Mouse (Mus musculus): ENCODE measurements around the gene Lypd5. TPM values are rescaled to one million over a fixed set of nuclear protein-coding genes. Genes with fewer than 3 reads are reported as not detected.
A peak's percentile ranks its signal among the peaks of the same experiment; 100 is the strongest.

The Lypd5 gene
- total RNA-seq, 2 experiments from 2014 or later, result not detected

DNA sequence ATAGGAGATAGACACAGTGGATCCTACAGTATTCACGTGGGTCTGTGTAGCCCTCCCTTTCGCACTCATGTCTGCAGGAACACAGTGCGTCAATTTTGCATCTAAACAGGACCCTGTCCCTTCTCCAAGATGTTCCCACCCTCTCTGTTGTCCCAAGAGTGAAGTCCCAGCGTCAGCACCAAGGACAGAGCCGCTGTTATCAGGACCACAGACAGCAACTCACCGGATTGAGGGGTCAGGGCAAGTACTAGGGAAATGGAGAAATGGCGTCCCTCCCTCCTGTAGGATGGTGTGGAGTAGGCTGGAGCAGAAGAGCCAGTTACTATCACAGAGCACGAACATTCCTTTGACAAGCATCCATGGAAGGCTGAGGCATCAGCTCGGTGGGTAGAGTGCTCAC, 10.3 kb downstream of the Lypd5 start:
- DNase-seq (ENCODE audit: low spot score), result no peak

GRCm38 (mm10) chr7:24361001-24361400, 12.0 kb downstream of the Lypd5 start:
- DNase-seq (ENCODE audit: low spot score), result no peak

GRCm38 (mm10) chr7:24363228-24363627, 14.2 kb downstream of the Lypd5 start:
- no peak for DNase-seq (ENCODE audit: low spot score)

DNA sequence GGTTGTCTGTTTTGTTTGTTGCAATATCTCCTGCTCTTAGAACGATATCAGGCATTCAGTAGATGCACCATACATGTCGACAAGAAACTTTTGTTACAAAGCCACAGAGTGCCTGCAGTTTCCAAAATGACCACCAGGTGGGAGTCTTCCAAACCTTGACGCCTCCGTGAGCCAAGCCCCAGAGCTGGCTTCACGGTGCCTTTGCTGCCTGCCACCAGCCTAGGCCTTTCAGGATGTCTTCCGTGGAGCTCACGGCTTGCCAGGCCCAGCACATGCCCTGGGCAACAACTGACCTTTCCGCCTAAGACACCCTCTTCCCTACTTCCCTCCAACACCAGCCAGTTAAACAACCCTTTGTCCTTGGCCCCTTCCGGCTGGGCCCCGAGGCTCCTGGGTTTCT, 15.8 kb downstream of the Lypd5 start:
- peak; percentile 79 for DNase-seq (ENCODE audit: low spot score)

- no peak for DNase-seq (ENCODE audit: low spot score)
These were observed 16.4 kb downstream of the Lypd5 start for GRCm38 (mm10) chr7:24365258-24366014.

DNA sequence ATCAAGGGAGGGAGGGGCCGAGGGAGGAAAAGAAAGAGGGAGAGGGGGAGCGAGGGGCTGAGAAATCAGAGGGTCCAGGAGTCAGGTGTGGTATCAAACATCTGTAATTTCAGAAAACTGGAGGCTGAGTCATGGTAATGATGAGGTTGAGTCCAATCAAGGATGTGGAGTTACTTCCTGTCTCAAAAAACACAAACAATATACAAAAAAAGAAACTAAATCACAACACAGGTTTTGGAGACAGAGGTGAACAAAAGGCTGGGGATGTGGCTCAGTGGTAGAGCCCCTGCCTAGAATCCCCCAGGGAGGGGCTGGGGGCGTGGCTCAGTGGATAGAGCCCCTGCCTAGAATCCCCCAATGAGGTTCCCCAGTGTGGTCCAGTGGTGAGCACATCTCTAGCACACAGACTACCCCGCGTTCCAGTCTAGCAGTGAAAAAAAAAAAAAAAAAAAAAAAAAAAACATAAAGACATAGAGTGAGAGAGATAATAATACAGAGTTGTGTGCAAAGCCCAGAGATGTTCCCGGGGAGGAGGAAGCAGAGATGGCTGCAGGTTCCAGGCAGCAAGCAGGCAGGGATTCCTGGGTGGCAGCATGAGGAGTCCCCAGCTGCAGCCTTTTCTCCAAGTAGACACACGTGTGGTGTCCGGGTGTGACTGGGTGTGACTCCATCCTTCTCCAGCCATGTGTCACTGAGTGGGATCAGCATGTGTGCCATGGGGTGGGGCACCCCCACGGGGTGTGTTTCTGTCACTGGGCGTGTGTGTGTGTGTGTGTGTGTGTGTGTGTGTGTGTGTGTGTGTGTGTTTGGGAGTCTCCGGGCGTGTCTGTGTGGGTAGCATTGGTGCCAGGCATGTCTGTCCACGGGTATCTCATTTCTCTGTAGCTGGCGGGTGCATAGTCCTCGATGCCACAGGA, 18.0 kb downstream of the Lypd5 start:
- no peak for DNase-seq (ENCODE audit: low spot score)

- DNase-seq (ENCODE audit: low spot score), result no peak
These were observed 19.2 kb downstream of the Lypd5 start for GRCm38 (mm10) chr7:24368226-24368625.

GRCm38 (mm10) chr7:24368946-24369345, 19.9 kb downstream of the Lypd5 start:
- no peak for DNase-seq (ENCODE audit: low spot score)

DNA sequence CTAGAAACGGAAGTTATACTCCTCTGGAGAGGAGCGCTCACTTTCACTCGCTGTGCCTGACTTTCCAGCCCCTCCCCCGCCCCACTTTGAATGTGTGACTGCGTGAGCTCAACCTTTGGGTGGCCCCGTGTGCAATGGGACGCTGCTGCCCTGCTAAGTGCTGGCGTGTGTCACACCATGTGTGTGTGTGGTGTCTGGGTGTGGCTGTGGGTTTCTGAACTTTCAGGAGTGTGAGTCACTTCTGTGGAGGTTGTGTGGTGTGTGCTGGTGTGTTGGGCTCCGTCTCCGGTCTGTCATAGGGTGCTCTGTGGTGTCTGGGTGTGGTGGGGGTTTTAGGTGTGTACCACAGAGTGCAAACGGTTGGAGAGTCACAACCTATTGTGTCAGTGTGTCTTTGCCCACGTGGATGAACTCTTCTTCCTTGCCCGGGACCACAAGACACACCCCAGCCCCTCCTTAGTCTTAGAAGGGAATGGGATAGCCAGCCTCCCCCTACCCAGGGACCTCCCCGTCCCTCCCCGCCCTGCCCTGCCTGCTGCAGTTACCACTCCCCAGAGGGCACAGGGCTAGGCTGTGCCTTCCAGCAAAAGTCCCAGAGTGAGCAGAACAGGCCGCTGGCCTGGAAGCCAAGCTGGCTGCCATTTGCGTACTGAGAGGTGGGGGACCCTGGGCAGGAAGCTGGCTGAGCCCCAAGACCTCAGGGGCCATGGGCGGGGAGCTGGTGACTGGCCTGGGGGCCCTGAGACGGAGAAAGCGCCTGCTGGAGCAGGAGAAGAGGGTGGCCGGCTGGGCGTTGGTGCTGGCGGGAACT, 20.9 kb downstream of the Lypd5 start, which contains the start of gene Kcnn4:
Gene Kcnn4 (plus strand): TSS at position 533 of the 811 bp plus-strand sequence.
- DNase-seq (ENCODE audit: low spot score), result no peak

DNA sequence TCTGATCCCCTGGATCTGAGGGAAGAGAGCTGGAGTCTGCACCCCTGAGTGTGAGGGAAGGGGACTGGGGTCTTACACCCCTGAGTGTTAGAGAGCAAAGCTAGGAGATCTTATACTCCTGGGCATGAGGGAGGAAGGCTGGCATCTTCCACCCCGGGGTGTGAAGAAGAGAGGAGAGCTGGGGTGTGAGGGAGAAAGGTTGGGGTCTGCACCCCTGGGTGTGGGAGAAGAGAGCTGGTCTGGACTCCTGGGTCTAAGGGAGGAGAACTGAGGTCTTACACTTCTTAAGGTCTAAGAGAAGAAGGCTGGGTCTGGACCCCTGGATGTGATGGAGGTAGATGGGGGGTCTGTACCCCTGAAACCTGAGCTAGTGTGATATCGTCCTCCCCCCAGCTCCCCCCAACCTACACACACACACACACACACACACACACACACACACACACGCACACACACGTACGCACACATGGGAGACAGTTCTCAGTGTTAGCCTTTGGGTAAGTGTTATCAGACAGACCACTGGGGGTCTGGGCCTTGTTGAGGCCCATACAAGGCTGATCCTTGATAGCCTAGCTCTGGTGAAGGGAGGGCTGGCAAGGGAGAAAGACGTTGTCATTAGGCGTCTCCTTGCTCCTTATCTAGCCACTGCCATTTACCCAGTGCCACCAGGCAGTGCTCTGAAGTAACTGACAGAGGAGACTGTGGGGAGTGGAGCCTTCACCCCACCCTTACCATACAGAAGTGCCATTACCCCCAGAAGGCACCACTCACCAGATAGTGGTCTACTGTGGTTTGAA, 22.2 kb downstream of the Lypd5 start:
- no peak for DNase-seq (ENCODE audit: low spot score)

DNA sequence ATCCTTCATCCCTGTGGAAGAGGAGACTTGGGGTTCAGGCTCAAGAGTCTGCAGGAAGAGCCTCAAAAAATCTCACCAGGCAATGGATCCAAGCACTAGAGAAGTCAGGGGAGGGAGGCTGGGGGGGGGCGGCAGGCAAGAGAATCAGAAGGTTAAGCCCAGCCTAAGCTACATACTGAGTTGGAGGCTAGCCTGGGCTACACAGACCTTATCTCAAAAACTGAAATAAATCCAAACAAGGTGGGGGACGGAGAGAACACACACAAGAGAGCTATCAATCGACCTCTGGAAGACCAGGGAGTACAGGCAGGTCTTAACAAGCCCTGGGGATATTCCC, 22.8 kb downstream of the Lypd5 start:
- DNase-seq (ENCODE audit: low spot score), result no peak

GRCm38 (mm10) chr7:24372300-24372699, 23.3 kb downstream of the Lypd5 start:
- no peak for DNase-seq (ENCODE audit: low spot score)

- DNase-seq (ENCODE audit: low spot score), result no peak
These were observed 23.8 kb downstream of the Lypd5 start for GRCm38 (mm10) chr7:24372786-24373185.

- DNase-seq (ENCODE audit: low spot score), result no peak
These were observed 24.8 kb downstream of the Lypd5 start for GRCm38 (mm10) chr7:24373538-24374379.

- DNase-seq (ENCODE audit: low spot score), result no peak
These were observed 27.5 kb downstream of the Lypd5 start for GRCm38 (mm10) chr7:24376456-24376855.

- DNase-seq (ENCODE audit: low spot score), result peak; percentile 26
These were observed 28.3 kb downstream of the Lypd5 start for GRCm38 (mm10) chr7:24377091-24377865.

- no peak for DNase-seq (ENCODE audit: low spot score)
These were observed 29.2 kb downstream of the Lypd5 start for GRCm38 (mm10) chr7:24378049-24378701.

DNA sequence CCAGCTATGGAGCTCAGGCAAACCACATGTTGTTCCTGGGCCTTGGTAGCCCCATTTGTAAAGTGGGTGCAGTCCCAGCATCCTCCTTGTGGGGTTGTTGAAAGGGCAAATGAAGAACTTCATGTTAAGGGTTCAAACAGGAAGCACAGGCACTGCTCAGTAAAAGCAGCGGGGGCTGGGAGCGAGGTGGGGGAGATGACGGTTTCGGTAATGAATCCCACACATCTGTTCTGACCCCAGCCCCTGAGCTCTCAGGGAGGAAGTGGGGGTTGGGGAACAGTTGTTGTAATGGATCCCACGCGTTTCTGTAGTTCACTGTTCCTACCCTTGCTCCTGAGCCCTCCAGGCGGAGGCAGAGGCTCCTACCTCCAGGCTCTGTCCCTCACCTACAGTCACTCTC, 30.9 kb downstream of the Lypd5 start:
- DNase-seq (ENCODE audit: low spot score), result no peak

DNA sequence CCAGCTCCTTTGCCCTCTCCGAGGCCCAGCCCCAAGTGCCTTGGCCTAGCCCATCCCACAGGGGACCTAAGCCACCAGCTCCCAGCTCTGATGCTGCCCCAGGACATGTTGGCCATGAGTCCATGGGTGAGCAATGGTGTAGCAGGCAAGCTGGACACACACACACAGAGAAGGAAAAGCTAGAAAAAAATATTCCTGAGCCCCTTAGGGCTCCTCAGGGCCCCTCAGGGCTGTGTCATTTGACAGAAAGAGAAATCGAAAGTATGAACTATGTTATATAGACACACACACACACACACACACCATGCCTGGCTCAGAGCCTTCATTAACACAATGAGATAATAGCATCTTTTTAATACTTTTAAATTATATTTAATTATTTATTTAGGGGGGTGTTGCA, 31.4 kb downstream of the Lypd5 start:
- no peak for DNase-seq (ENCODE audit: low spot score)

Data from gastrocnemius, adult 18-20 months (tissue).